Mouse (Mus musculus): ENCODE data around the gene Rsu1. TPM values are rescaled to one million over a fixed set of nuclear protein-coding genes. Genes with fewer than 3 reads are reported as not detected.

Rsu1 gene
- total and polyA plus RNA-seq, 2 experiments from 2014 or later = 85.8 to 114 TPM

DNA sequence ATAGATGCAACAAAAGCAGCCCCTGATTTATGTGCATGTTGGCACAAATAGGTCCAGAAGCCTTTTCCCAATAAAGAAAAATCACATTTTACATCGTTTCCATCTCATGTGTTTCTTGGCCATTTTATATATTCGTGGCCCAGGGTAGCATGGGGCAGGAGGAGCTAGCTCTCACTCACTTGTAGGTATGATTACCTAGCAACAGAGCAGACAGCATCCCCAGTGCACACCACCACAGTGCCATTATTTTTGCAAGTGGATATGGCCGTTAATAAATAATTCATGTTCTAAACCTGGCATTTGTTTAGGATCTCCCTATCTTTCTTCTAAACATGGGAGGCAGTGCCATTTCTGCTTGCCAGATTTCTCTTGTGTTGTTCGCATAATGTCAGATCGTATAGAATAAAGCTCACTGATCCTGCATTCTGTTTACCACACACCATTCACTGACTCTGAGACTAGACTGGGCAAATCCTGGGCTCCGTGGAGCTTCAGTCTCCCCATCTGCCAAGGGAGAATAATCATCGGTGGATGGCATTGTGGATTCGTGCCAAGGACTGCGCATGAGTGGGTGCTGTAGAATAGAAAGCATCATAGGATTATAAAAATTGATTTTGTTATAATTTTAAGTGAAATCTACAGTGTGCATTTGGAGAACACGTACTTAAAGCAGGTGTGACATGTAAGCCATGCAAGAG lies 93.4 kb downstream of the Rsu1 start:
- Histone ChIP-seq H3K4me3 (ENCODE audit: low read depth, low read length) (no peak overlapping the region), H3K36me3 (ENCODE audit: insufficient read depth, low read length) (no peaks in the 10 kb centered on the region), H3K4me2 (ENCODE audit: low read depth, low read length, poor library complexity, severe bottlenecking) (no peak overlapping the region), H3K27ac (ENCODE audit: low read depth, low read length) (no peak overlapping the region), H3K9me3 (ENCODE audit: low read length) (no peaks in the 10 kb centered on the region), H3K27me3 (ENCODE audit: insufficient read depth, low read length) (no peaks in the 10 kb centered on the region), H3K9ac (replicated peaks; ENCODE audit: low read length, poor library complexity, severe bottlenecking) (no peak overlapping the region), H3K4me1 (ENCODE audit: insufficient read depth, low read length) (peaks cover 5% of the 10 kb centered on the region; the same call in 1 of the 2 replicates)
- DNase-seq (ENCODE audit: low spot score) = peak; percentile 67
- peak; percentile 57; the same call in 1 of the 2 replicates for ATAC-seq (ENCODE audit: low FRiP score)
- WGBS = 61% methylated on average over 10 of the region's 10 CpGs
- no peak for TF ChIP-seq CTCF (IDR thresholded peaks at IDR 0.05)

DNA sequence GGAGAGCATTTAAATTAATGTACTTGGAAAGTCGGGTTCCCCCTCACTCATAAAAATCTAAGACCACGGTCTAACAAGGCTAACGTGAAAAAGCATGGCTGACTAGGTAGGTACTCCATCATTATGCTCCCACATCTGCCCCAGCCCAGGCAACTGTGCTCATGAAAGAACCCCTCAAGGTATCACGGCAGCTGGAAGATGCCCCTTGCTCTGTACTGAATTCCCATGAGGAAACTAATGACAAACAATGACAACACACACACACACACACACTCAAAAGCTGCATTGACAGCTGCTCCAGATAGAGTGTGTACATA lies 95.0 kb downstream of the Rsu1 start:
- Histone ChIP-seq H3K36me3 (ENCODE audit: insufficient read depth, low read length) (no peaks in the 10 kb centered on the region), H3K9ac (replicated peaks; ENCODE audit: low read length, poor library complexity, severe bottlenecking) (no peak overlapping the region), H3K9me3 (ENCODE audit: low read length) (no peaks in the 10 kb centered on the region), H3K4me3 (ENCODE audit: low read depth, low read length) (peak overlapping the region; percentile 21; the same call in 1 of the 2 replicates), H3K27ac (ENCODE audit: low read depth, low read length) (no peak overlapping the region), H3K4me1 (ENCODE audit: insufficient read depth, low read length) (peaks cover 5% of the 10 kb centered on the region; the same call in 1 of the 2 replicates), H3K27me3 (ENCODE audit: insufficient read depth, low read length) (no peaks in the 10 kb centered on the region), H3K4me2 (ENCODE audit: low read depth, low read length, poor library complexity, severe bottlenecking) (peak overlapping the region; percentile 51)
- DNase-seq (ENCODE audit: low spot score) (no peak), ATAC-seq (ENCODE audit: low FRiP score) (no peak)
- TF ChIP-seq CTCF (IDR thresholded peaks at IDR 0.05) = no peak
- 35% methylated on average over 4 of the region's 4 CpGs for WGBS

DNA sequence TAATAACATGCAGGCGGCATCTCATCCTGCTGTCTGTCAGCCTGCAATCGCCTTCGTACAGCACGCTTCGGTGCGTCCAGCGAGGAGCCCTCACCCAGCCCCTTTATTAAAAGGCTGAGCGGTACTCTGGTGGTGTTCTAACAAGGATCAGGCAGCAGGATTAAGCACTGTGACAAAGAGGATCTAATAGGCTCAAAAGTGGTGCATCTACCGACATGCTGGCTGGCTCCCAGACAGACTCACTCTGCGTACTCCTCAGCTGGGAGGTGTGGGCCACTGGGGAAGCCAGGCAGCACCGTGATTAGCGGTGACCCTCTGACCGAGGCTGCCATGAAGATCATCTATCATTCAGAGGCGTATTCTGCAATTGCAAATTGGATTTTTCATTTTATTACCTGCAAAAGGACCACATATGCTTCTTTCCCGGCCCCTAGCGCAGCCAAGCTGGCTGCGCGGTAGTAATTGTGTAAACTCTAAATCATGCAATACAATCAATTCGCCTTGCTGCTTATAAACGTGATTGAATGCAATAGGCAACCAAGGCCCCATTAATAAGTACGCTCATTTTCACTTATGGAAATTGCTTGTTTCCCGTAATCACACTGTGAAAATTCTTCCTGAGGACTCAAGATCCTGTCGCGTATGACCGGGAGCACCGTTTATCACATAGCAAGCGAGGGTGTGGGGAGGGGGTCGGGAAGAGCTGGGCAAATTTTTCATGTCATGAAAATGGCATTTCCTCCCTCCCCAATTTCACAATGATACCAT lies 95.5 kb downstream of the Rsu1 start:
- Histone ChIP-seq H3K36me3 (ENCODE audit: insufficient read depth, low read length) (no peaks in the 10 kb centered on the region), H3K27ac (ENCODE audit: low read depth, low read length) (no peak overlapping the region), H3K4me2 (ENCODE audit: low read depth, low read length, poor library complexity, severe bottlenecking) (peak overlapping the region; percentile 51), H3K9me3 (ENCODE audit: low read length) (no peaks in the 10 kb centered on the region), H3K27me3 (ENCODE audit: insufficient read depth, low read length) (no peaks in the 10 kb centered on the region), H3K4me3 (ENCODE audit: low read depth, low read length) (peak overlapping the region; percentile 21), H3K9ac (replicated peaks; ENCODE audit: low read length, poor library complexity, severe bottlenecking) (no peak overlapping the region), H3K4me1 (ENCODE audit: insufficient read depth, low read length) (peaks cover 5% of the 10 kb centered on the region; the same call in 1 of the 2 replicates)
- peak; percentile 59 for ATAC-seq (ENCODE audit: low FRiP score)
- WGBS = 20% methylated on average over 28 of the region's 28 CpGs
- no peak for TF ChIP-seq CTCF (IDR thresholded peaks at IDR 0.05)
- peak; percentile 67 for DNase-seq (ENCODE audit: low spot score)

DNA sequence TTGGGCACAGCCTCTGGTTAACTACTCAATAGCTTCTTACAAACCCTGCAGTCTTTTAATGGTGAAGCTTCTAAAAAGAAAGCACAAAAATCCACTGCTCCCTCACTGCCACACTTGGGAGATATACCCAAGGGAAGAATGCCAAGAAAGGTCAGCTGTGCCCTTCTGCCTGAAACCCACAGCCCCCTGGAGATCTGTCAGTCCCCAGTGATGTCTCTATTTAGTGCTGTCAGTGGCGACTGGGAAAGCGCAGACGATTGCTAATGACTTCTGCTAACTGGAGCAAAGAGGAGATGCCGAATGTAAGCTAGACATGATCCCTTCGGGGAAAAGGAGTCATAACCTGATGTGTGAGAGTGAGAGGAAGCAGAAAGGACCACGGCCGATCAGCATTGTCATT lies 96.8 kb downstream of the Rsu1 start:
- WGBS = 21% methylated on average over 7 of the region's 7 CpGs
- no peak for TF ChIP-seq CTCF (IDR thresholded peaks at IDR 0.05)
- H3K36me3 ChIP-seq (ENCODE audit: insufficient read depth, low read length) = no peaks in the 10 kb centered on the region
- H3K27me3 ChIP-seq (ENCODE audit: insufficient read depth, low read length) = no peaks in the 10 kb centered on the region
- peak overlapping the region; percentile 16; the same call in 1 of the 2 replicates for H3K4me2 ChIP-seq (ENCODE audit: low read depth, low read length, poor library complexity, severe bottlenecking)
- DNase-seq (ENCODE audit: low spot score) (peak; percentile 57), ATAC-seq (ENCODE audit: low FRiP score) (no peak)
- peaks cover 5% of the 10 kb centered on the region; the same call in 1 of the 2 replicates for H3K4me1 ChIP-seq (ENCODE audit: insufficient read depth, low read length)
- H3K9ac ChIP-seq (replicated peaks; ENCODE audit: low read length, poor library complexity, severe bottlenecking) = no peak overlapping the region
- H3K27ac ChIP-seq (ENCODE audit: low read depth, low read length) = no peak overlapping the region; the same call in 1 of the 2 replicates
- no peaks in the 10 kb centered on the region for H3K9me3 ChIP-seq (ENCODE audit: low read length)
- no peak overlapping the region for H3K4me3 ChIP-seq (ENCODE audit: low read depth, low read length)

DNA sequence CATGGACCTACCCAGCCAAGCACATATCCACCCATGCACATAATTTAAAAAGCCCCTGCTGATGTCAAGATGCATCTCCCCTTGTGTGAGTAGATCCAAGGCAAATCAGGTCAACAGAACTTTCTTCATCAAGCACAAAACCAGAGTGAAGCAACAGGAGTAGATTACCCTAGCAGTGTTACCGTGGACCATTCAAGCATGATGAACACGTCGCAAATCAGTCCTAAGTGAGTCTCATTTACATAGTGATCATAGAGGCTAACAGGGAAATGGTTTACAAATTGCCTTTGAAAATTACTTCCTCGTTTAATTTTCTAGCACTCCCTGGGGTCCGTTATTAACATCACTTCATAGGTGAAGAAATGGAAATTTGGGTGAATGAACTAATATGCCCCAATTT lies 100.6 kb downstream of the Rsu1 start:
- no peak overlapping the region for H3K9ac ChIP-seq (replicated peaks; ENCODE audit: low read length, poor library complexity, severe bottlenecking)
- WGBS = 89% methylated on average over 5 of the region's 5 CpGs
- no peaks in the 10 kb centered on the region for H3K27me3 ChIP-seq (ENCODE audit: insufficient read depth, low read length)
- H3K27ac ChIP-seq (ENCODE audit: low read depth, low read length) = no peak overlapping the region
- no peak overlapping the region for H3K4me2 ChIP-seq (ENCODE audit: low read depth, low read length, poor library complexity, severe bottlenecking)
- ATAC-seq (ENCODE audit: low FRiP score) (no peak), DNase-seq (ENCODE audit: low spot score) (no peak)
- peaks cover 3% of the 10 kb centered on the region; the same call in 1 of the 2 replicates for H3K4me1 ChIP-seq (ENCODE audit: insufficient read depth, low read length)
- H3K36me3 ChIP-seq (ENCODE audit: insufficient read depth, low read length) = no peaks in the 10 kb centered on the region
- no peak for TF ChIP-seq CTCF (IDR thresholded peaks at IDR 0.05)
- no peaks in the 10 kb centered on the region for H3K9me3 ChIP-seq (ENCODE audit: low read length)
- H3K4me3 ChIP-seq (ENCODE audit: low read depth, low read length) = no peak overlapping the region

DNA sequence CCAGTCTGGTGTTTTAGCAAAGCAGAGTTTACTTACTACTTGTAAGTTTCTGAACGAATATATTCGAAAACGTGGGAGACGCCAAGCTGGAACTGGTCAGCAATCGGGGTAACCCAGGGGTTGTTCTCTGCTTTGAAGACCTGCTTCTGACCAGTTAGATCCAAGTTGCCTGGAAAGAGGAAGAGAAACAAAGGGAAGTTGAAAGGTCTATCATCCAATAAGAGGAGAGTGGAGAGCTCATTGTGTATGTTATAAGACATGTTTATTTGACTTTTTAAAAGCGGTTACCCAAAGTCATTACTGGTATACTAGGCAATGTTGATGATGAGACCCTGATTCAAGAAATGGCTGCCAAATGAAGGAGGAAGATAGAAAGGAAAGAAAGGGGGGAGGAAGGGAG lies 101.3 kb downstream of the Rsu1 start:
- H3K9ac ChIP-seq (replicated peaks; ENCODE audit: low read length, poor library complexity, severe bottlenecking) = no peak overlapping the region
- 91% methylated on average over 6 of the region's 6 CpGs for WGBS
- no peaks in the 10 kb centered on the region for H3K9me3 ChIP-seq (ENCODE audit: low read length)
- no peaks in the 10 kb centered on the region for H3K27me3 ChIP-seq (ENCODE audit: insufficient read depth, low read length)
- DNase-seq (ENCODE audit: low spot score) (no peak), ATAC-seq (ENCODE audit: low FRiP score) (no peak)
- peaks cover 3% of the 10 kb centered on the region; the same call in 1 of the 2 replicates for H3K4me1 ChIP-seq (ENCODE audit: insufficient read depth, low read length)
- H3K4me3 ChIP-seq (ENCODE audit: low read depth, low read length) = no peak overlapping the region
- H3K4me2 ChIP-seq (ENCODE audit: low read depth, low read length, poor library complexity, severe bottlenecking) = no peak overlapping the region
- H3K36me3 ChIP-seq (ENCODE audit: insufficient read depth, low read length) = no peaks in the 10 kb centered on the region
- no peak for TF ChIP-seq CTCF (IDR thresholded peaks at IDR 0.05)
- H3K27ac ChIP-seq (ENCODE audit: low read depth, low read length) = no peak overlapping the region

Measured in midbrain, postnatal 0 days (tissue).